Mouse (Mus musculus): ENCODE results near the gene Adar. TPM values are rescaled to one million over a fixed set of nuclear protein-coding genes. Genes with fewer than 3 reads are reported as not detected.

Gene Adar
- polyA plus RNA-seq, 1 experiment from 2014 or later = 23.0 TPM

GRCm38 (mm10) chr3:89800774-89801506 is 86.1 kb downstream of the Adar start:
- ATAC-seq (ENCODE audit: low FRiP score, low read depth) = no peak
- no peaks in the 10 kb centered on the region for H3K27me3 ChIP-seq
- no peak overlapping the region for H3K27ac ChIP-seq (replicated peaks)
- WGBS = 66% methylated on average over 5 of the region's 5 CpGs
- H3K4me1 ChIP-seq = peaks cover 5% of the 10 kb centered on the region
- H3K9me3 ChIP-seq = no peaks in the 10 kb centered on the region
- H3K36me3 ChIP-seq = no peaks in the 10 kb centered on the region
- no peak overlapping the region for H3K9ac ChIP-seq (replicated peaks)
- no peak overlapping the region for H3K4me3 ChIP-seq
- H3K4me2 ChIP-seq (replicated peaks) = no peak overlapping the region

- H3K27ac ChIP-seq (replicated peaks) = no peak overlapping the region
- no peak overlapping the region for H3K4me3 ChIP-seq
- H3K4me1 ChIP-seq = peaks cover 5% of the 10 kb centered on the region
- H3K27me3 ChIP-seq = no peaks in the 10 kb centered on the region
- ATAC-seq (ENCODE audit: low FRiP score, low read depth) = no peak
- H3K9ac ChIP-seq (replicated peaks) = no peak overlapping the region
- no peak overlapping the region for H3K4me2 ChIP-seq (replicated peaks)
- H3K36me3 ChIP-seq = no peaks in the 10 kb centered on the region
- WGBS = 49% methylated on average over 3 of the region's 3 CpGs
- no peaks in the 10 kb centered on the region for H3K9me3 ChIP-seq
These were observed 86.7 kb downstream of the Adar start for GRCm38 (mm10) chr3:89801507-89801847.

- H3K4me1 ChIP-seq = peaks cover 5% of the 10 kb centered on the region
- no peak overlapping the region for H3K4me2 ChIP-seq (replicated peaks)
- WGBS = 68% methylated on average over 14 of the region's 15 CpGs
- no peak overlapping the region for H3K9ac ChIP-seq (replicated peaks)
- H3K4me3 ChIP-seq = no peak overlapping the region
- no peaks in the 10 kb centered on the region for H3K27me3 ChIP-seq
- ATAC-seq (ENCODE audit: low FRiP score, low read depth) = no peak
- no peaks in the 10 kb centered on the region for H3K36me3 ChIP-seq
- no peaks in the 10 kb centered on the region for H3K9me3 ChIP-seq
- no peak overlapping the region for H3K27ac ChIP-seq (replicated peaks)
These were observed 88.1 kb downstream of the Adar start for GRCm38 (mm10) chr3:89802876-89803275.

Other genes with a start within 250 kb of the Adar start
- 1.8 and 3.0 TPM in 2 replicates for gene Kcnn3, start 194.9 kb upstream of the Adar start, polyA plus RNA-seq (2016; fragmentation: Nextera tagmentation; extraction: Ambion mirVana)
- gene Chrnb2, start 49.6 kb downstream of the Adar start, polyA plus RNA-seq (2016; fragmentation: Nextera tagmentation; extraction: Ambion mirVana) = 24.7 and 26.2 TPM in 2 replicates
- 18.5 and 21.6 TPM in 2 replicates for gene Ube2q1, start 58.6 kb downstream of the Adar start, polyA plus RNA-seq (2016; fragmentation: Nextera tagmentation; extraction: Ambion mirVana)
- 2.5 and 2.6 TPM in 2 replicates for gene She, start 116.3 kb downstream of the Adar start, polyA plus RNA-seq (2016; fragmentation: Nextera tagmentation; extraction: Ambion mirVana)
- 0.50 and 0.83 TPM in 2 replicates for gene Il6ra, start 198.2 kb downstream of the Adar start, polyA plus RNA-seq (2016; fragmentation: Nextera tagmentation; extraction: Ambion mirVana)
- 16.5 and 17.3 TPM in 2 replicates for gene Atp8b2, start 248.5 kb downstream of the Adar start, polyA plus RNA-seq (2016; fragmentation: Nextera tagmentation; extraction: Ambion mirVana)